Mouse (Mus musculus) myocyte (in vitro differentiated cells): ENCODE results near the gene Ryr2. TPM values are rescaled to one million over a fixed set of nuclear protein-coding genes. Genes with fewer than 3 reads are reported as not detected.

Experiments
- H3K27me3 ChIP-seq: one replicate; pipeline ENCODE4 v1.6.1; 2011; ENCODE audit not compliant: control insufficient read depth, insufficient read depth, insufficient read length
- H3K36me3 ChIP-seq: one replicate; pipeline ENCODE4 v1.6.1; 2011; ENCODE audit not compliant: control insufficient read depth, insufficient read depth
- H3K4me2 ChIP-seq: one replicate; pipeline ENCODE4 v1.6.1; 2011; ENCODE audit warnings: low read depth, control low read depth
- H3K4me3 ChIP-seq: one replicate; pipeline ENCODE4 v1.5.1; 2011; ENCODE audit warnings: mild to moderate bottlenecking, control low read depth, moderate library complexity
- H3K79me2 ChIP-seq: one replicate; pipeline ENCODE4 v1.6.1; 2011; ENCODE audit not compliant: control insufficient read depth, insufficient read depth
- H3ac ChIP-seq: one replicate; pipeline ENCODE4 v1.6.1; 2011; ENCODE audit not compliant: control insufficient read depth, insufficient read length
- CEBPB ChIP-seq: IDR thresholded peaks from 2 replicates; pipeline ENCODE4 v1.6.1; 2011; ENCODE audit warnings: mild to moderate bottlenecking, moderate library complexity; ENCODE audit not compliant: poor library complexity, insufficient read depth, severe bottlenecking
- E2F4 ChIP-seq: IDR thresholded peaks from one replicate; pipeline ENCODE4 v1.6.1; 2011; ENCODE audit warnings: mild to moderate bottlenecking, control low read depth, moderate library complexity; ENCODE audit not compliant: insufficient read depth
- MAX ChIP-seq: IDR thresholded peaks from one replicate; pipeline ENCODE4 v1.6.1; 2011; ENCODE audit warnings: low read depth, mild to moderate bottlenecking, control low read depth
- MYOD1 ChIP-seq, 3 experiments: IDR thresholded peaks; one replicate each; pipeline ENCODE4 v1.6.1; 2011; ENCODE audit warnings: control low read depth in 2 of 3, low read depth in 2 of 3, mild to moderate bottlenecking in 2 of 3, moderate library complexity in 1 of 3; ENCODE audit not compliant: insufficient read length in 2 of 3, control insufficient read depth in 1 of 3
- MYOG ChIP-seq, 3 experiments: IDR thresholded peaks; one replicate each; pipeline ENCODE4 v1.6.1; 2011; ENCODE audit warnings: control low read depth in 2 of 3, low read depth in 2 of 3, mild to moderate bottlenecking in 2 of 3; ENCODE audit not compliant: insufficient read length in 2 of 3, control insufficient read depth in 1 of 3, insufficient read depth in 1 of 3
- POLR2A ChIP-seq: IDR thresholded peaks from one replicate; pipeline ENCODE4 v1.6.1; 2011; ENCODE audit warnings: low read depth, mild to moderate bottlenecking, control low read depth, moderate library complexity; ENCODE audit not compliant: insufficient read length
- POLR2AphosphoS2 ChIP-seq: IDR thresholded peaks from one replicate; pipeline ENCODE4 v1.6.1; 2011; ENCODE audit warnings: low read depth, control low read depth; ENCODE audit not compliant: insufficient read length
- REST ChIP-seq: IDR thresholded peaks from one replicate; pipeline ENCODE4 v1.6.1; 2011; ENCODE audit warnings: mild to moderate bottlenecking, control low read depth, moderate library complexity; ENCODE audit not compliant: insufficient read depth, insufficient read length
- SRF ChIP-seq: IDR thresholded peaks from one replicate; pipeline ENCODE4 v1.6.1; 2011; ENCODE audit warnings: low read depth; ENCODE audit not compliant: control insufficient read depth, insufficient read length
- TCF12 ChIP-seq: IDR thresholded peaks from one replicate; pipeline ENCODE4 v1.6.1; 2011; ENCODE audit warnings: mild to moderate bottlenecking, control low read depth; ENCODE audit not compliant: poor library complexity, insufficient read depth, severe bottlenecking
- TCF3 ChIP-seq: IDR thresholded peaks from one replicate; pipeline ENCODE4 v1.6.1; 2011; ENCODE audit warnings: low read depth, control low read depth; ENCODE audit not compliant: insufficient read length
- USF1 ChIP-seq: IDR thresholded peaks from one replicate; pipeline ENCODE4 v1.6.1; 2011; ENCODE audit warnings: low read depth, mild to moderate bottlenecking, control low read depth, moderate library complexity
- polyA plus RNA-seq: library from polyadenylated mRNA; unstranded; fragments of >200 nt; fragmentation: generic; extraction: Trizol; gene quantifications from one replicate; pipeline ENCODE4 v1.2.1, GENCODE M21; 2012; ENCODE audit warnings: missing spikeins

Ryr2 gene
- polyA plus RNA-seq, 1 experiment = not detected

DNA sequence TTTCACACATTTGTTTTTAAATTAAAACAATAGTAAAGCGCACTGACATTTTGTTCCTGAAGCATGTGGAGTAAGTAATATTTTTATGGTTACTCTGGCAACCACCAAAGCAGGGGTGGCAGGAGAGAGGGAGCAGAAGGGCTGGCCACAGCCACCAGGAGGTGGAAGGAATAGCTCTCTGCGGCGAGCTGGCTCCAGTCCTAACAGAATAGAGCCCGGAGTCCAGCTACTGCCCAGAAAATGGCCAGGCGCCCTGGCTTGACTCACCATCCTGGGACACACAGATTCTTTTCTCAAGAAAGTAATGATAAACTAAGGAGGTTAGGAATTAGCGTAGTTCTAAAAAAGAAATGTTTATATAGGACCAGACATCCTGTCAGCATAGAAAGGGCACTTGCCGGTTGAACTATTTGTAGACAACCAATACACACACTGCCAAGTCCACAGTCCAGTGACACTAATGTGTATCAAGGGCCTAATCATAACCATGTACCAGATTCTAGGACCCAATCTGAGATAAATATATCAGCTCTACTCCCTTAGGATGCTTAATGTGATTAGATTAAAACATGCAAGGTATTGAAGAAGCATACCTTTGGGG, 18.3 kb upstream of the Ryr2 start:
- Histone ChIP-seq H3K79me2 (no peaks in the 10 kb centered on the region), H3K4me3 (no peak overlapping the region), H3K36me3 (no peaks in the 10 kb centered on the region), H3ac (no peak overlapping the region), H3K4me2 (no peak overlapping the region), H3K27me3 (no peaks in the 10 kb centered on the region)
- TF ChIP-seq USF1 = no peak
- TF ChIP-seq POLR2AphosphoS2 = no peak
- TF ChIP-seq MYOD1 (IDR thresholded peaks at IDR 0.05; ENCODE audit: control insufficient read depth in 1 of 3, insufficient read length in 2 of 3, low read depth in 2 of 3) = no peak
- no peak for TF ChIP-seq TCF12
- TF ChIP-seq MAX = no peak

GRCm38 (mm10) chr13:12115551-12115950, 8.8 kb upstream of the Ryr2 start:
- Histone ChIP-seq H3K4me3 (no peak overlapping the region), H3K27me3 (peaks cover 4% of the 10 kb centered on the region), H3ac (no peak overlapping the region), H3K36me3 (no peaks in the 10 kb centered on the region), H3K79me2 (no peaks in the 10 kb centered on the region), H3K4me2 (no peak overlapping the region)
- no peak for TF ChIP-seq POLR2AphosphoS2
- TF ChIP-seq MYOG (IDR thresholded peaks at IDR 0.05; ENCODE audit: control insufficient read depth in 1 of 3, insufficient read depth in 1 of 3, insufficient read length in 2 of 3, low read depth in 2 of 3) = no peak
- TF ChIP-seq POLR2A = no peak
- no peak for TF ChIP-seq MAX
- TF ChIP-seq REST = no peak
- no peak for TF ChIP-seq E2F4
- TF ChIP-seq USF1 = no peak
- TF ChIP-seq SRF = no peak
- TF ChIP-seq MYOD1 (IDR thresholded peaks at IDR 0.05; ENCODE audit: control insufficient read depth in 1 of 3, insufficient read length in 2 of 3, low read depth in 2 of 3) = no peak

GRCm38 (mm10) chr13:12114816-12115215, 8.1 kb upstream of the Ryr2 start:
- H3K79me2 ChIP-seq = no peaks in the 10 kb centered on the region
- TF ChIP-seq CEBPB = no peak
- TF ChIP-seq E2F4 = no peak
- TF ChIP-seq TCF3 = no peak
- no peak for TF ChIP-seq POLR2AphosphoS2
- no peak for TF ChIP-seq MYOG (IDR thresholded peaks at IDR 0.05; ENCODE audit: control insufficient read depth in 1 of 3, insufficient read depth in 1 of 3, insufficient read length in 2 of 3, low read depth in 2 of 3)
- TF ChIP-seq TCF12 = no peak
- no peak for TF ChIP-seq USF1
- no peak for TF ChIP-seq REST
- H3K4me2 ChIP-seq = no peak overlapping the region
- H3K4me3 ChIP-seq = no peak overlapping the region
- no peaks in the 10 kb centered on the region for H3K36me3 ChIP-seq
- peaks cover 4% of the 10 kb centered on the region for H3K27me3 ChIP-seq
- no peak overlapping the region for H3ac ChIP-seq

- Histone ChIP-seq H3K79me2 (no peaks in the 10 kb centered on the region), H3ac (no peak overlapping the region), H3K27me3 (peaks cover 36% of the 10 kb centered on the region), H3K36me3 (no peaks in the 10 kb centered on the region), H3K4me3 (no peak overlapping the region), H3K4me2 (no peak overlapping the region)
- no peak for TF ChIP-seq MYOG (IDR thresholded peaks at IDR 0.05; ENCODE audit: control insufficient read depth in 1 of 3, insufficient read depth in 1 of 3, insufficient read length in 2 of 3, low read depth in 2 of 3)
These were observed 2.2 kb upstream of the Ryr2 start for GRCm38 (mm10) chr13:12108955-12109354.

- H3K4me2 ChIP-seq = no peak overlapping the region
- H3K27me3 ChIP-seq = peaks cover 47% of the 10 kb centered on the region
- H3K36me3 ChIP-seq = no peaks in the 10 kb centered on the region
- no peak overlapping the region for H3K4me3 ChIP-seq
- no peak overlapping the region for H3ac ChIP-seq
- TF ChIP-seq POLR2A (no peak), MAX (no peak), CEBPB (no peak), MYOG (IDR thresholded peaks at IDR 0.05; ENCODE audit: control insufficient read depth in 1 of 3, insufficient read depth in 1 of 3, insufficient read length in 2 of 3, low read depth in 2 of 3) (no peak), E2F4 (no peak), TCF3 (no peak)
- no peaks in the 10 kb centered on the region for H3K79me2 ChIP-seq
These were observed 716 bp downstream of the Ryr2 start for GRCm38 (mm10) chr13:12105830-12106628.
